Mouse (Mus musculus): ENCODE data around the gene Lim2.

GRCm38 (mm10) chr7:43476376-43476775 lies 48.9 kb downstream of the Lim2 start:
- no peak for TF ChIP-seq CTCF (conservative IDR thresholded peaks at IDR 0.05; ENCODE audit: insufficient read depth, insufficient read length, low read depth, low read length)
- no peak for TF ChIP-seq POLR2A (IDR thresholded peaks at IDR 0.05; ENCODE audit: low read depth, low read length)

Measured in kidney, adult 2 months (tissue).